ENCODE assay signal across 8 mouse cellular contexts in genomic region chr13:64129616-64130375, GRCm38 (mm10). TPM values are rescaled to one million over a fixed set of nuclear protein-coding genes. Genes with fewer than 3 reads are reported as not detected.
A peak's percentile ranks its signal among the peaks of the same experiment; 100 is the strongest.
DNase-seq lines count a peak whose midpoint lies in the region; ATAC-seq lines count a peak whose summit lies in the region.

No protein-coding gene starts in this region.

- H3K4me2 ChIP-seq in forebrain, embryonic 11.5 days (ENCODE audit: low read depth, low read length, severe bottlenecking), result peak overlapping the region; percentile 72

- H3K9me3 ChIP-seq in forebrain, embryonic 11.5 days (ENCODE audit: control insufficient read depth, low read length), result no peaks in the 10 kb centered on the region

- peak overlapping the region; percentile 41 for H3K4me3 ChIP-seq in forebrain, embryonic 11.5 days (ENCODE audit: low read depth, low read length)

- DNase-seq in B cell, adult 2 months, result peak; percentile 61 to 64
- DNase-seq in adrenal gland, adult (ENCODE audit: inconsistent age in 2 of 2, low spot score in 1 of 2), result peak; percentile 73 to 89
- peak; percentile 54 for DNase-seq in forebrain, embryonic 11.5 days (ENCODE audit: low spot score)
- peak; percentile 20 for DNase-seq in layer of hippocampus, adult 9-10 months (ENCODE audit: low spot score)
- DNase-seq in lung, postnatal 25 days (ENCODE audit: low spot score), result peak; percentile 69
- DNase-seq in ovary, postnatal 14 days (ENCODE audit: low spot score), result peak; percentile 32
- DNase-seq in thymus, postnatal 36 days, result peak; percentile 64 to 68

- H3K27me3 ChIP-seq in forebrain, embryonic 11.5 days (ENCODE audit: control insufficient read depth, insufficient read depth, low read length), result no peaks in the 10 kb centered on the region

- H3K9ac ChIP-seq in forebrain, embryonic 11.5 days (ENCODE audit: low read length), result peak overlapping the region; percentile 59

- 48% methylated on average over 15 of the region's 15 CpGs for WGBS in forebrain, embryonic 11.5 days

- peak; percentile 70 for ATAC-seq in forebrain, embryonic 11.5 days (replicated peaks; ENCODE audit: low FRiP score)
- peak; percentile 75 to 85 for ATAC-seq in hematopoietic stem cell, adult 5-6 weeks (replicated peaks in 1 of 2; ENCODE audit: insufficient read depth in 1 of 2, low FRiP score in 2 of 2, low TSS enrichment in 1 of 2, low read depth in 1 of 2, poor library complexity in 2 of 2, severe bottlenecking in 2 of 2)

- H3K27ac ChIP-seq in forebrain, embryonic 11.5 days (ENCODE audit: low read depth, low read length), result no peak overlapping the region

- H3K4me1 ChIP-seq in forebrain, embryonic 11.5 days (replicated peaks; ENCODE audit: control insufficient read depth, insufficient read depth, low read length), result no peaks in the 10 kb centered on the region

- no peaks in the 10 kb centered on the region; the same call in 1 of the 2 replicates for H3K36me3 ChIP-seq in forebrain, embryonic 11.5 days (ENCODE audit: control insufficient read depth, insufficient read depth, low read length)

RNA-seq across cellular contexts. Expression of gene Slc35d2, which starts 0.6 kb away (rescaled TPM):
- 2.2 and 3.1 TPM in 2 replicates for polyA plus RNA-seq in forebrain, embryonic 11.5 days (2014; fragmentation: Nextera tagmentation; extraction: Ambion mirVana)
- 23.4 and 24.6 TPM in 2 replicates for total RNA-seq in hematopoietic stem cell, adult 5-6 weeks (2017)

RNA-seq across cellular contexts. Expression of gene Zfp367, which starts 23.2 kb away (rescaled TPM):
- polyA plus RNA-seq in forebrain, embryonic 11.5 days (2014; fragmentation: Nextera tagmentation; extraction: Ambion mirVana), result 27.2 and 29.8 TPM in 2 replicates
- total RNA-seq in hematopoietic stem cell, adult 5-6 weeks (2017), result 70.6 and 125 TPM in 2 replicates

RNA-seq across cellular contexts. Expression of gene Habp4, which starts 31.8 kb away (rescaled TPM):
- polyA plus RNA-seq in forebrain, embryonic 11.5 days (2014; fragmentation: Nextera tagmentation; extraction: Ambion mirVana), result 20.4 and 22.5 TPM in 2 replicates
- total RNA-seq in hematopoietic stem cell, adult 5-6 weeks (2017), result 2.5 and 4.8 TPM in 2 replicates

RNA-seq across cellular contexts. Expression of gene Hsd17b3, which starts 40.8 kb away (rescaled TPM):
- polyA plus RNA-seq in forebrain, embryonic 11.5 days (2014; fragmentation: Nextera tagmentation; extraction: Ambion mirVana), result 0.29 TPM in 1 of 2 replicates, not detected in the other
- not detected in 2 replicates for total RNA-seq in hematopoietic stem cell, adult 5-6 weeks (2017)

Comparison
In these comparisons a context has a peak if more than half of its experiments do, and no peak if none do; other contexts are left out.
1. DNase-seq: peak in every context shown above with its lines; median percentile 81 in adrenal gland, adult; 69 in lung, postnatal 25 days; 66 in thymus, postnatal 36 days; 62 in B cell, adult 2 months; 54 in forebrain, embryonic 11.5 days; 32 in ovary, postnatal 14 days; 20 in layer of hippocampus, adult 9-10 months.